Mouse (Mus musculus) forebrain, embryonic 15.5 days (tissue): Measurements from ENCODE around the gene Slc22a18. TPM values are rescaled to one million over a fixed set of nuclear protein-coding genes. Genes with fewer than 3 reads are reported as not detected.
"Not testable (repeated sequence)": the region's sequence is repeated elsewhere in the genome, so short reads cannot be mapped to it uniquely, and the experiment has no call there.

Source experiments
- ATAC-seq: fragments of 200-750 bp; cut with Nextera tagmentation; replicated peaks from 2 replicates; pipeline ENCODE4 v1.8.0; 2017; ENCODE audit warnings: mild to moderate bottlenecking, moderate TSS enrichment, moderate library complexity
- H3K27ac ChIP-seq: fragments of 300-500 bp; sonication (generic); replicated peaks from 2 replicates; pipeline ENCODE4 v1.5.1; 2015; ENCODE audit warnings: mild to moderate bottlenecking, inconsistent platforms
- H3K27me3 ChIP-seq: fragments of 300-500 bp; sonication (generic); 2 replicates; pipeline ENCODE4 v1.6.1; 2015; ENCODE audit warnings: inconsistent platforms
- H3K36me3 ChIP-seq: fragments of 300-500 bp; sonication (generic); 2 replicates; pipeline ENCODE4 v1.6.1; 2015; ENCODE audit warnings: mild to moderate bottlenecking, inconsistent platforms
- H3K4me1 ChIP-seq: fragments of 300-500 bp; sonication (generic); 2 replicates; pipeline ENCODE4 v1.6.1; 2015; ENCODE audit warnings: inconsistent platforms
- H3K4me2 ChIP-seq: fragments of 300-500 bp; sonication (generic); replicated peaks from 2 replicates; pipeline ENCODE4 v1.6.1; 2015; ENCODE audit warnings: mild to moderate bottlenecking, inconsistent platforms
- H3K4me3 ChIP-seq: fragments of 300-500 bp; sonication (generic); 2 replicates; pipeline ENCODE4 v1.5.1; 2015; ENCODE audit warnings: mild to moderate bottlenecking, inconsistent platforms
- H3K9ac ChIP-seq: fragments of 300-500 bp; sonication (generic); replicated peaks from 2 replicates; pipeline ENCODE4 v1.6.1; 2015; ENCODE audit warnings: mild to moderate bottlenecking, inconsistent platforms
- H3K9me3 ChIP-seq: fragments of 300-500 bp; sonication (generic); 2 replicates; pipeline ENCODE4 v1.6.1; 2016; ENCODE audit warnings: inconsistent platforms
- WGBS: fragments of 180-500 bp; shearing (Covaris S2); methylation state at CpG from one replicate; pipeline ENCODE4 v1.1.7; 2015; ENCODE audit warnings: mixed read lengths; 5-methylcytosine and 5-hydroxymethylcytosine counted together
- polyA plus RNA-seq: library from polyadenylated mRNA; unstranded; fragments of >200 nt; fragmentation: Nextera tagmentation; extraction: Ambion mirVana; gene quantifications from 2 replicates; pipeline ENCODE4 v1.2.1, GENCODE M21; 2015

The Slc22a18 gene
- polyA plus RNA-seq, 1 experiment from 2014 or later, result 0.29 TPM

DNA sequence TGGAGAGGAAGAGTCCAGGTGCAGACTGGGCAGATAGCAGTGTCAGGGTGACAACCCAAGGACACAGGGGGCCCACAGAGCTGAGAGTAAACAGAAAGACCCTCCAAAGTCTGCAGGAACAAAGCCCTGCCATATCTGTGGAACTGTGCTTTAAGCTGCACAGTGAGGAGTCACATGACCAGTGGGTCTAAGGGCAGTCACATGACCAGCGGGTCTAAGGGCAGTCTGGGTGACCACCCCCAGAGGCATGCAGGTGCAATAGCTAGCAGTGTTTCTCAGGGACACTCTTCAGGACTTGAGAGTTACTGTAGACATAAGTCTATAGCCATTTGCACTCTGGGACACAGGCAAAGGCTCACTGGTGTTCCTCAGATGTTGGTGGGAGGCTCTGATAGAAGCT lies 36.0 kb downstream of the Slc22a18 start:
- Histone ChIP-seq H3K36me3 (peaks cover 19% of the 10 kb centered on the region), H3K4me1 (no peaks in the 10 kb centered on the region), H3K4me2 (no peak overlapping the region), H3K9me3 (no peaks in the 10 kb centered on the region), H3K27ac (no peak overlapping the region), H3K27me3 (peaks cover 7% of the 10 kb centered on the region; the same call in 1 of the 2 replicates), H3K9ac (no peak overlapping the region), H3K4me3 (no peak overlapping the region)
- 83% methylated on average over 1 of the region's 1 CpGs for WGBS
- ATAC-seq, result no peak

DNA sequence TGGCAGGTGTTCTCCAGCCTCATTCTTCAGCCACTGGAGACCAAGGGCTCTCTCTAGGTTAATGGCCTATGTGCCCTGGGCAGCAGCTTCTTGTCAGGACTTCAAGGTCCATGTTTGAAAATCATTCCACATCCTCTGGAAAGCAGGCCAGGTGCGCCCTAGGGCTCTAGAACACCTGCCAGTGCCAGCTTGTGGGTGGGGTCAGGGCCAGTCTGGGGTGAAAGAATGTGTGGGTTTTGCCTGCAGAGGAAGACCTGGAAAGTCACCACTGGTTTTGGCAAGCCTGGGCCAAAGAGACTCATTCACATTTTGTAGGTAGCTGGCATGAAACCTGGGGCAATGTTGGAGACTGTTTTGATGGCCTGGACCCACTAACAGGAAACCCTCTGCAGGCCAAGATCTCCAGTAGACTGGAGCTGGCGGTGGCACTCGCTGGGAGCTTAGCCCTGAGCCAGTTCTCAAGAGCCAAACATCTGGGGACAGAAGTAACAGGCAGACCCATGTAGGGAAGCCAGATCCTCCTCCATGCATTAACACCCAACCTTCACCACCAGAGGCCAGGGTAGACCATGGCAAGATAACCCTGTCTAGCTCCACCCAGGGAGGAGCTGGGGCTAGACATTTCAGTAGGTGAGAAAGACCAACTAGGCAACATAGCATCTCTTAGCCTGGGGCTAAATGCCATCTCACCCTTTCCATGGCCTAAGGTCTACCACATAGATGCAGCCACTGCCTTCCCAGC lies 37.2 kb downstream of the Slc22a18 start:
- H3K9me3 ChIP-seq, result no peaks in the 10 kb centered on the region
- H3K4me1 ChIP-seq, result no peaks in the 10 kb centered on the region
- no peak overlapping the region for H3K4me2 ChIP-seq
- no peak overlapping the region for H3K4me3 ChIP-seq
- H3K36me3 ChIP-seq, result peaks cover 31% of the 10 kb centered on the region
- no peaks in the 10 kb centered on the region for H3K27me3 ChIP-seq
- 93% methylated on average over 3 of the region's 3 CpGs for WGBS
- H3K27ac ChIP-seq, result no peak overlapping the region
- no peak overlapping the region for H3K9ac ChIP-seq
- ATAC-seq, result no peak

DNA sequence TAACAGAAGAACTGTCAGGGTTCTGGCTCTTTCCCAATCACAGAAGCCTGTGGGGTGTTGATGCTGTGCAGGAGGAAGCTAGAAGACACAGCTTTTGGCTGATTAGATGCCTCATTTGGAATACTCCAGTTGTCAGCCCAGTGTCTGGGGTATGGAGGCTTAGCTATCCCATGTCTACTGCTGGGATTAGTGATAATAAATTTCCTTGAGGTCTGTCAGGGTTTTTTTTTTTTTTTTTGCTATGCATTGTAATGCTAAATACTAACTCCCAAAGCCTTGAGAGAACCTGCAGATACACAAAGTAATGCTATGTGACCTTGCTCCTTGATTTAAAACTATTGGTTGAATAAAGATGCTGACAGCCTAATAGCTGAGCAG lies 37.8 kb downstream of the Slc22a18 start:
- peaks cover 36% of the 10 kb centered on the region for H3K36me3 ChIP-seq
- H3K4me3 ChIP-seq, result no peak overlapping the region
- H3K4me2 ChIP-seq, result no peak overlapping the region
- no peak overlapping the region for H3K9ac ChIP-seq
- H3K9me3 ChIP-seq, result no peaks in the 10 kb centered on the region
- ATAC-seq, result no peak
- H3K27ac ChIP-seq, result no peak overlapping the region
- H3K27me3 ChIP-seq, result no peaks in the 10 kb centered on the region
- no peaks in the 10 kb centered on the region for H3K4me1 ChIP-seq

DNA sequence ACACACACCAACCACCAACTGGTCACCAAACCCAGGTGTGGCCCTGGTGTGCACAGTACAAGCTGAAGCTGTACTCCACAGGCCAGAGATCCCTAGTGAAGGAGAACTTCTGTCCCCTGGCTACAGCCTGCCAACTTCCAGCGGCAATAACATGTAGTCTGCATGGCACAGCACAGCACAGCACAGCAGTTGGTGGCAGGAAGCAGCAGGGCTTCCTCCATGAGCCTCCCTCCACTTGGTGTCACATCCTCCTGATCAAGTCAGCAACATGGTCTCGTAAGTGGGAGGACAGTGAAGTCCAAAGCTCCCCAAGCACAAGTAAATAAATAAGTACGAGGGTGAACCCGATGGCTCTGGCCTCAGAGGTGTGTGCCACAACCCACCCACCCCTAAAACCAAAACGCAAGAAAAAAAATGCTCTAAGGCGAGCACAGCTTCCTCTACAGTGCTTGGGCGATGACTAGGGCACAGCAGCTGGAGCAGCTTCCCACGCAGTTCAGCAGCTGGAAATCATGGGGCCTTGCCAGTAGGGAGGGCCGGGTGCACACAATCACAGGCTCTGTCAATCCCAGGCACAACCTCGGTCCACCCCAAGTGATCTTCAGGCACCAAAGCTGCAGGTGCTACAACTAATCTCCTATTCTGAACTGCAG lies 40.4 kb downstream of the Slc22a18 start:
- no peak for ATAC-seq
- Histone ChIP-seq H3K36me3 (peaks cover 60% of the 10 kb centered on the region), H3K27me3 (no peaks in the 10 kb centered on the region), H3K4me2 (no peak overlapping the region), H3K4me1 (no peaks in the 10 kb centered on the region), H3K9me3 (no peaks in the 10 kb centered on the region), H3K4me3 (no peak overlapping the region), H3K27ac (no peak overlapping the region), H3K9ac (no peak overlapping the region)
- WGBS, result 89% methylated on average over 10 of the region's 10 CpGs

DNA sequence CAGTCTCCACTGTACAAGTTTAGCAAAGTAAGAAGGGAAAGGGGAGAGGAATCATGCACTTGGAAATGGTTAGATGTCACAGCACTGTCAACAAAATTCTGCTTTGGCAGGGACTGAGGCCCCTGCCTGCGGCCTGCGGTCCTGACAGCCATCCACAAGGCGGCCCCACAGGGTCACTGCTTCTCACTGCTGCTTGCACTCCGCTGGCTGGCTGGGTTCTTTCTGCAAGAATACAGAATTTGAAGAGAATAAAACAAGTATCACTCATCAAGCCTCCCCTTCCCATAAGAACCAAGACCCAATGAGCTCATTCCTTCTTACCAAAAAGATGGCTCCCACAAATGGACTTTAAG lies 40.9 kb downstream of the Slc22a18 start:
- H3K4me2 ChIP-seq, result no peak overlapping the region
- H3K27ac ChIP-seq, result no peak overlapping the region
- no peaks in the 10 kb centered on the region for H3K9me3 ChIP-seq
- no peak overlapping the region for H3K4me3 ChIP-seq
- H3K27me3 ChIP-seq, result no peaks in the 10 kb centered on the region
- no peak for ATAC-seq
- no peak overlapping the region for H3K9ac ChIP-seq
- H3K4me1 ChIP-seq, result no peaks in the 10 kb centered on the region
- H3K36me3 ChIP-seq, result peaks cover 65% of the 10 kb centered on the region
- WGBS, result 95% methylated on average over 4 of the region's 4 CpGs

DNA sequence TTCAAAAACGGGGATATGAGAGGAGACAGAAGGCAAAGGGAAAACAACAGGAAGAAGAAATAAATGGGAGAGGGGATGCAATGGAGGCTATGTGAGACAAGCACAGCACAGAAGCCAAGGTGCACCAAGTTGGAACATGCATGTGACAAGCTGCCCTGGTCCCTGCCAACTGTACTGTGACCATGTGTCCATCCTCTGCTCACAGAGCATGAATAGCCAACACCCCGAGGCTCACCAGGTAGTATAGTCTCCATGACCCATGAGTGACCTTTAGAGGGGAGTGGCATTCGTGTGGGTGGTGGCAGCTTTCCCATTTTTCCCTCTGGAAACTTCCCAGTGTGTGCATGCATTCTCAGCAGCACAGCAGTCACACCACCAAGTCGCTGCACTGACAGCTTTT lies 45.8 kb downstream of the Slc22a18 start:
- H3K4me1 ChIP-seq, result no peaks in the 10 kb centered on the region
- H3K4me2 ChIP-seq, result no peak overlapping the region
- no peaks in the 10 kb centered on the region for H3K9me3 ChIP-seq
- H3K36me3 ChIP-seq, result peaks cover 95% of the 10 kb centered on the region
- no peak for ATAC-seq
- no peak overlapping the region for H3K4me3 ChIP-seq
- no peak overlapping the region for H3K27ac ChIP-seq
- WGBS, result 88% methylated on average over 4 of the region's 4 CpGs
- no peak overlapping the region for H3K9ac ChIP-seq
- H3K27me3 ChIP-seq, result no peaks in the 10 kb centered on the region

DNA sequence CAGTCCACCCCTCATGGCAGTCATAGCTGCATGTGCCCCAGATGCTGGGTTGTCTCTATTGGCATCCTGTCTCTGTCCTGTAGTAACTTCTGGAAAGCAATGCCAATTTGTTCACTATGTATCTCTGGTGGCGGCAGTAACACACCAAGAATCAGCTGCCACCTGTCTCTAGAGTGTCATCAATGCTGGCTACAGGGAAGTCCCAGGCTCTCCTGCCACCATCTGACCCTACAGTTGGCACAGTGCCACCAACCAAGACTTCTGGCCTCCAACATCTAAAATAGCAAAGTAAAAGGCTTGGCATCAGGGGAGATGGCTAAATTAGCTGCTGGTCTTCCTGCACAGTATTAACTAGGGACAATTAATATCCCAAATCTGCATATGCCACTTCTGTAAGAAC lies 58.9 kb downstream of the Slc22a18 start:
- Histone ChIP-seq H3K9ac (no peak overlapping the region), H3K4me2 (no peak overlapping the region), H3K36me3 (peaks cover 95% of the 10 kb centered on the region), H3K4me1 (no peaks in the 10 kb centered on the region), H3K27me3 (no peaks in the 10 kb centered on the region), H3K27ac (no peak overlapping the region), H3K9me3 (no peaks in the 10 kb centered on the region), H3K4me3 (no peak overlapping the region)
- ATAC-seq, result no peak
- WGBS, result 91% methylated on average over 1 of the region's 1 CpGs

DNA sequence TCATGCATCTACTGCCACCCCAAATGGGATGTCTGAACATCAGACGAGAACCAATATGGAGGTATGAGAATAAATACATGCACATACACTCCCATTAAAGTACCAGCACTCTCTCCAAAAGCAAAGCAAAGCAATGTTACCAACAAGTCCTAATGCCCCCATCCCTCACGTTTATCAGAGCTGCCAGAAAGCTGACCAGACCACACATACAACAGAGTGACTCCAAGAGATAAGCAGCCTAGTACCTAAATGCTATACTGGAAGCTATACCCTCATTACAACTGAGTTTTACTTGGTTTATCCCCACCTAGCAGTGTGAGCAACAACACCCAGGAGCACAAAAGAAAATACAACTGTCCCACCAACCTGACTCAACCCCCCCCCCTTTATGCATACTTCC lies 59.7 kb downstream of the Slc22a18 start:
- ATAC-seq, result no peak

DNA sequence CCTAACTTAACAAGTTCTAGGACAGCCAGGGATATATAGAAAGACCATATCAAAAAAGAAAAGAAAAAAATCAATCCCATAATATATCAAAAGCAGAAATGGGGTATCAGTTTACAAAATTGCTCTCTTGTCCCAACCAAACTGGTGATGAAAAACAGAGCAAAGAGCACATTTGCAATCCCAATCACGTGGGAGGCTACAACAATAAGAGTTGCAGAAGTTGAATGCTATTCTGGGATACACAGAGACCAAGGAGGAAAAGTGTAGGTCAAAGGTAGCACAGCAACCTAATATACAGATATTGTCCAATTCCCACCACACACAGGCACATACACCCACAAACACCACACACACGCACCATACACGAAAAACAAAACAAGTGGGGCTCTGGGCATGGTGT lies 62.7 kb downstream of the Slc22a18 start:
- WGBS, result 89% methylated on average over 3 of the region's 3 CpGs
- no peaks in the 10 kb centered on the region for H3K9me3 ChIP-seq
- H3K4me3 ChIP-seq, result no peak overlapping the region
- no peak for ATAC-seq
- no peak overlapping the region for H3K27ac ChIP-seq
- H3K27me3 ChIP-seq, result no peaks in the 10 kb centered on the region
- no peaks in the 10 kb centered on the region for H3K4me1 ChIP-seq
- H3K9ac ChIP-seq, result no peak overlapping the region
- peaks cover 77% of the 10 kb centered on the region for H3K36me3 ChIP-seq
- H3K4me2 ChIP-seq, result no peak overlapping the region

More for the DNA sequence above, 59.7 kb downstream of the Slc22a18 start:
- no peaks in the 10 kb centered on the region for H3K27me3 ChIP-seq
- no peak overlapping the region for H3K4me2 ChIP-seq
- peaks cover 95% of the 10 kb centered on the region for H3K36me3 ChIP-seq
- H3K27ac ChIP-seq, result no peak overlapping the region
- no peak overlapping the region for H3K4me3 ChIP-seq
- H3K9me3 ChIP-seq, result no peaks in the 10 kb centered on the region
- WGBS, result 84% methylated on average over 2 of the region's 2 CpGs
- no peaks in the 10 kb centered on the region for H3K4me1 ChIP-seq
- no peak overlapping the region for H3K9ac ChIP-seq

DNA sequence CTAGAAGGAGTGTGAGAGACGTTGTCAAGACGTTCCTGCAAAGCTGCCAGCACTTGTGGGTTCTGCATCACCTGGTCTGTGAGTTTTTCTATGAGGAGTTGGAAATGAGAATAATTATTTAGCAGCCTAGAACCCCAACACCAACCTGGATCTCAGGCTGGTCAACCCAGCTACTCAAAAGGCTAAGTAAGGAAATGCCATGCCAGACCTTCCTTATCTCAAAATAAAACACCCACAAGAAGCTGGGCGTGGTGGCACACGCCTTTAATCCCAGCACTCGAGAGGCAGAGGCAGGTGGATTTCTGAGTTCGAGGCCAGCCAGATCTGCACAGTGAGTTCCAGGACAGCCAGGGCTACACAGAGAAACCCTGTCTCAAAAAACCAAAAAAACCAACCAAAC lies 64.7 kb downstream of the Slc22a18 start:
- Histone ChIP-seq H3K4me1 (peaks cover 12% of the 10 kb centered on the region), H3K36me3 (peaks cover 60% of the 10 kb centered on the region)
- H3K27me3 ChIP-seq, H3K4me2 ChIP-seq, H3K9me3 ChIP-seq, H3K9ac ChIP-seq, ATAC-seq, H3K27ac ChIP-seq, H3K4me3 ChIP-seq: not testable (repeated sequence)
- 94% methylated on average over 6 of the region's 6 CpGs for WGBS

DNA sequence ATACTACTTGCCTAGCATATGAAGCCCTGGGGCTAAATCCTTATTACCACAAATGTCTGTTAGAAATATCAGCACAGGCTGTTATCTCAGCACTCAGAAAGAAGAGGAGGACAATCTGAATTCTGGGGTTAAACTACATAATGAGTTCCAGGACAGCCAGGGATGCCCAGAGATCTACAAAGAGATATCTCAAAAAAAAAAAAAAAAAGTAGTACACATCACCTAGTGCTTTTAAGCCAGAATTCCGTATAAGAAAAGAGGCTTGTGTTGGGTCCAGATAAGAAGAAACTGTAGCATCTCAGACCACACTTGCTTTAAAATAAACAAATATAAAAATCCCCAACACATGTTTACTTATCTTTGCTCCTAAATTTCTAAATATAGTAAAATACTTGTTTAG lies 65.1 kb downstream of the Slc22a18 start:
- 71% methylated on average over 1 of the region's 1 CpGs for WGBS
- no peak for ATAC-seq
- H3K4me1 ChIP-seq, result peaks cover 15% of the 10 kb centered on the region
- no peaks in the 10 kb centered on the region for H3K27me3 ChIP-seq
- no peak overlapping the region for H3K27ac ChIP-seq
- H3K4me2 ChIP-seq, result no peak overlapping the region
- no peak overlapping the region for H3K9ac ChIP-seq
- H3K9me3 ChIP-seq, result no peaks in the 10 kb centered on the region
- no peak overlapping the region for H3K4me3 ChIP-seq
- peaks cover 55% of the 10 kb centered on the region for H3K36me3 ChIP-seq

DNA sequence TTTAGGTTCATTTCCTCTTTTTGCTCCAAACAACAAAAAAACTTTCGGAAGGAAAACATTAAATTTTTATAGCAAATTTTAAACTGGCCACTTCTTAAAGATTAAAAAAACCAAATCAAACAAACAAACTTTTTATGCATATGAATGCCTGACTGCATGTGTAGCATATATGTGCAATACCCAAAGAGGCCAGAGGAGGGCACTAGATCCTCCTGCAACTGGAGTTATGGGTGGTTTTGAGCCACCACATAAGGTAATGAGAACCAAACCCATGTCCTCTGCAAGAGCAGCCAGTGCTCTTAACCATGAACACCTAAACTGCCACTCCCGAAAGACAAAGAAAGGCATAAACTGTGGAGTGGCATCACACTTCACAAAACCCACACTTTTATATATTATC lies 70.8 kb downstream of the Slc22a18 start:
- Histone ChIP-seq H3K9me3 (no peaks in the 10 kb centered on the region), H3K36me3 (peaks cover 7% of the 10 kb centered on the region; the same call in 1 of the 2 replicates), H3K4me1 (peaks cover 43% of the 10 kb centered on the region), H3K9ac (no peak overlapping the region), H3K27me3 (no peaks in the 10 kb centered on the region), H3K4me2 (no peak overlapping the region), H3K4me3 (no peak overlapping the region), H3K27ac (no peak overlapping the region)
- ATAC-seq, result no peak
- 98% methylated on average over 2 of the region's 2 CpGs for WGBS

DNA sequence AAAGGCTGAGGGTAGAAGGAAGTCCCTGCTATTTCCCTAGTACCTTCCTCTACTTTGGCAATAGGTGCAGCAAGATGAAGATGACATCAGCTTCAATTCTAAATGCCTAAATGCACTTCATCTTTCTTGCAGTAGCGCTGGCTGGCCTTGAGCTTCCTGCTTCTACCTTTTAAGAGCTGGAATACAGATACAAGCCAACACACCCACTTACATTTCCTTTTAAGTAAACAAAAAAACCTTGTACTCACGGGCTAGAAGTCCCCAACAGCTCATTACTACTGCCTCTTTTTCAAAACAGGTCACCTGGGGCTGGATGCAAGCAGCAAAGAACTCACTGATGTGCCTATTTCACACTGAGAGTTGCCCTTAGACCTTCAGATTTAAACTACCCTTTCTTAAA lies 73.0 kb downstream of the Slc22a18 start:
- Histone ChIP-seq H3K4me3 (no peak overlapping the region), H3K36me3 (no peaks in the 10 kb centered on the region), H3K4me2 (no peak overlapping the region), H3K27me3 (no peaks in the 10 kb centered on the region), H3K9me3 (no peaks in the 10 kb centered on the region), H3K27ac (no peak overlapping the region), H3K9ac (0 out of 2 replicates have a peak overlapping the region, but pooled peaks have one; percentile 7), H3K4me1 (peaks cover 49% of the 10 kb centered on the region)
- no peak for ATAC-seq
- WGBS, result 69% methylated on average over 2 of the region's 2 CpGs
